Mouse (Mus musculus): Measurements from ENCODE around the gene Galnt16. TPM values are rescaled to one million over a fixed set of nuclear protein-coding genes. Genes with fewer than 3 reads are reported as not detected.
A peak's percentile ranks its signal among the peaks of the same experiment; 100 is the strongest.

Gene Galnt16
- polyA plus RNA-seq, 1 experiment from 2014 or later = 6.3 TPM

- TF ChIP-seq EP300 (optimal IDR thresholded peaks at IDR 0.05) = no peak
- no peak for TF ChIP-seq CTCF (IDR thresholded peaks at IDR 0.05; ENCODE audit: low read depth)
- no peak for ATAC-seq (ENCODE audit: low FRiP score, low TSS enrichment)
- Histone ChIP-seq H3K36me3 (ENCODE audit: control insufficient read depth, insufficient read depth, low read length) (no peaks in the 10 kb centered on the region), H3K27me3 (ENCODE audit: control insufficient read depth, insufficient read depth, low read length) (no peaks in the 10 kb centered on the region), H3K4me1 (replicated peaks; ENCODE audit: control insufficient read depth, insufficient read depth) (0 out of 2 replicates have a peak, but pooled peaks cover 6% of the 10 kb centered on the region), H3K9me3 (ENCODE audit: control insufficient read depth, low read length) (no peaks in the 10 kb centered on the region), H3K27ac (replicated peaks) (peak overlapping the region; percentile 31; the same call in 1 of the 2 replicates), H3K9ac (ENCODE audit: low read length) (no peak overlapping the region), H3K4me2 (replicated peaks; ENCODE audit: low read depth) (no peak overlapping the region), H3K4me3 (ENCODE audit: low read depth, low read length) (no peak overlapping the region)
- WGBS = 21% methylated on average over 3 of the region's 3 CpGs
- DNase-seq (ENCODE audit: low spot score) = no peak
Observed at GRCm38 (mm10) chr12:80567375-80567774, 49.3 kb downstream of the Galnt16 start.

GRCm38 (mm10) chr12:80569561-80569960 lies 51.5 kb downstream of the Galnt16 start:
- DNase-seq (ENCODE audit: low spot score) (no peak), ATAC-seq (ENCODE audit: low FRiP score, low TSS enrichment) (no peak)
- no peak overlapping the region for H3K27ac ChIP-seq (replicated peaks)
- no peak overlapping the region for H3K4me2 ChIP-seq (replicated peaks; ENCODE audit: low read depth)
- H3K4me1 ChIP-seq (replicated peaks; ENCODE audit: control insufficient read depth, insufficient read depth) = 0 out of 2 replicates have a peak, but pooled peaks cover 6% of the 10 kb centered on the region
- H3K4me3 ChIP-seq (ENCODE audit: low read depth, low read length) = no peak overlapping the region
- no peaks in the 10 kb centered on the region for H3K27me3 ChIP-seq (ENCODE audit: control insufficient read depth, insufficient read depth, low read length)
- no peak for TF ChIP-seq CTCF (IDR thresholded peaks at IDR 0.05; ENCODE audit: low read depth)
- TF ChIP-seq EP300 (optimal IDR thresholded peaks at IDR 0.05) = no peak
- no peaks in the 10 kb centered on the region for H3K36me3 ChIP-seq (ENCODE audit: control insufficient read depth, insufficient read depth, low read length)
- H3K9ac ChIP-seq (ENCODE audit: low read length) = no peak overlapping the region
- H3K9me3 ChIP-seq (ENCODE audit: control insufficient read depth, low read length) = no peaks in the 10 kb centered on the region
- 64% methylated on average over 2 of the region's 2 CpGs for WGBS

- no peak overlapping the region for H3K4me2 ChIP-seq (replicated peaks; ENCODE audit: low read depth)
- TF ChIP-seq EP300 (optimal IDR thresholded peaks at IDR 0.05) = no peak
- TF ChIP-seq CTCF (IDR thresholded peaks at IDR 0.05; ENCODE audit: low read depth) = no peak
- no peak overlapping the region for H3K4me3 ChIP-seq (ENCODE audit: low read depth, low read length)
- no peaks in the 10 kb centered on the region for H3K27me3 ChIP-seq (ENCODE audit: control insufficient read depth, insufficient read depth, low read length)
- DNase-seq (ENCODE audit: low spot score) = no peak
- no peak overlapping the region for H3K27ac ChIP-seq (replicated peaks)
- no peaks in the 10 kb centered on the region for H3K36me3 ChIP-seq (ENCODE audit: control insufficient read depth, insufficient read depth, low read length)
- no peaks in the 10 kb centered on the region for H3K4me1 ChIP-seq (replicated peaks; ENCODE audit: control insufficient read depth, insufficient read depth)
- H3K9me3 ChIP-seq (ENCODE audit: control insufficient read depth, low read length) = no peaks in the 10 kb centered on the region
- no peak overlapping the region for H3K9ac ChIP-seq (ENCODE audit: low read length)
- WGBS = 79% methylated on average over 4 of the region's 4 CpGs
- ATAC-seq (ENCODE audit: low FRiP score, low TSS enrichment) = 0 out of 2 replicates have a peak, but pooled peaks have one; percentile 41
Observed at GRCm38 (mm10) chr12:80574318-80574717, 56.2 kb downstream of the Galnt16 start.

GRCm38 (mm10) chr12:80574825-80575371 lies 56.8 kb downstream of the Galnt16 start:
- TF ChIP-seq EP300 (optimal IDR thresholded peaks at IDR 0.05) = no peak
- TF ChIP-seq CTCF (IDR thresholded peaks at IDR 0.05; ENCODE audit: low read depth) = no peak
- Histone ChIP-seq H3K27ac (replicated peaks) (no peak overlapping the region), H3K9ac (ENCODE audit: low read length) (no peak overlapping the region), H3K9me3 (ENCODE audit: control insufficient read depth, low read length) (no peaks in the 10 kb centered on the region), H3K4me2 (replicated peaks; ENCODE audit: low read depth) (0 out of 2 replicates have a peak overlapping the region, but pooled peaks have one; percentile 27), H3K36me3 (ENCODE audit: control insufficient read depth, insufficient read depth, low read length) (no peaks in the 10 kb centered on the region), H3K4me3 (ENCODE audit: low read depth, low read length) (no peak overlapping the region), H3K27me3 (ENCODE audit: control insufficient read depth, insufficient read depth, low read length) (no peaks in the 10 kb centered on the region), H3K4me1 (replicated peaks; ENCODE audit: control insufficient read depth, insufficient read depth) (no peaks in the 10 kb centered on the region)
- 35% methylated on average over 15 of the region's 15 CpGs for WGBS
- DNase-seq (ENCODE audit: low spot score) (no peak), ATAC-seq (ENCODE audit: low FRiP score, low TSS enrichment) (no peak)

GRCm38 (mm10) chr12:80577049-80577448 lies 59.0 kb downstream of the Galnt16 start:
- Histone ChIP-seq H3K9ac (ENCODE audit: low read length) (no peak overlapping the region), H3K27ac (replicated peaks) (no peak overlapping the region), H3K9me3 (ENCODE audit: control insufficient read depth, low read length) (no peaks in the 10 kb centered on the region), H3K36me3 (ENCODE audit: control insufficient read depth, insufficient read depth, low read length) (no peaks in the 10 kb centered on the region), H3K4me3 (ENCODE audit: low read depth, low read length) (no peak overlapping the region), H3K4me1 (replicated peaks; ENCODE audit: control insufficient read depth, insufficient read depth) (no peaks in the 10 kb centered on the region), H3K4me2 (replicated peaks; ENCODE audit: low read depth) (no peak overlapping the region), H3K27me3 (ENCODE audit: control insufficient read depth, insufficient read depth, low read length) (no peaks in the 10 kb centered on the region)
- ATAC-seq (ENCODE audit: low FRiP score, low TSS enrichment) (no peak), DNase-seq (ENCODE audit: low spot score) (peak; percentile 44)
- 74% methylated on average over 5 of the region's 5 CpGs for WGBS
- TF ChIP-seq EP300 (optimal IDR thresholded peaks at IDR 0.05) (no peak), CTCF (IDR thresholded peaks at IDR 0.05; ENCODE audit: low read depth) (peak; percentile 81)

- no peak for ATAC-seq (ENCODE audit: low FRiP score, low TSS enrichment)
- H3K27ac ChIP-seq (replicated peaks) = no peak overlapping the region
- 54% methylated on average over 5 of the region's 5 CpGs for WGBS
- no peaks in the 10 kb centered on the region for H3K27me3 ChIP-seq (ENCODE audit: control insufficient read depth, insufficient read depth, low read length)
- no peak for DNase-seq (ENCODE audit: low spot score)
- H3K4me1 ChIP-seq (replicated peaks; ENCODE audit: control insufficient read depth, insufficient read depth) = no peaks in the 10 kb centered on the region
- no peak overlapping the region for H3K4me3 ChIP-seq (ENCODE audit: low read depth, low read length)
- no peak overlapping the region for H3K9ac ChIP-seq (ENCODE audit: low read length)
- H3K4me2 ChIP-seq (replicated peaks; ENCODE audit: low read depth) = no peak overlapping the region
- H3K9me3 ChIP-seq (ENCODE audit: control insufficient read depth, low read length) = no peaks in the 10 kb centered on the region
- no peak for TF ChIP-seq CTCF (IDR thresholded peaks at IDR 0.05; ENCODE audit: low read depth)
- no peak for TF ChIP-seq EP300 (optimal IDR thresholded peaks at IDR 0.05)
- no peaks in the 10 kb centered on the region for H3K36me3 ChIP-seq (ENCODE audit: control insufficient read depth, insufficient read depth, low read length)
Observed at GRCm38 (mm10) chr12:80581357-80581756, 63.3 kb downstream of the Galnt16 start.

All from stomach, postnatal 0 days (tissue).